Mouse (Mus musculus): ENCODE measurements around the gene Lypd3. TPM values are rescaled to one million over a fixed set of nuclear protein-coding genes. Genes with fewer than 3 reads are reported as not detected.

Lypd3 gene
- polyA plus RNA-seq, 1 experiment from 2014 or later, result 0.36 TPM

DNA sequence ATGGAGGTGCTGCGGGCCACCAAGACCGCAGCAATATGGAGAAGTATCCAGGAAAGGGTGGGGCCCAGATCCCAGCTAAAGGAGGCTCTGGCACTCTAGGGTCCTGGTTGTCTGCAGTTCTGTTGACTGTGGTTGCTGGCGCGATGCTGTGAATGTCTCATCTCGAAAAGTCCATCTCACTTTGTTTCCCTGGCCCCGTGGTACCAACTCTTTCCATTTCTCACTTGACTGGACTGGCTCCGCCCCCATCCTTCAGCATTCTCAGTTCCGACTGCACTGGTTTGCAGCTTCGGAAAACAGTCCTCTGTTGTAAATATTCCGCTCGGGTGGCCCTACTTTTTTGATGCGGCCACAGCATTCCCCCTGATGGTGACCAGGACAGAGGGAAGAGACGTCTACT is 4.1 kb downstream of the Lypd3 start:
- Histone ChIP-seq H3K9ac (ENCODE audit: low read depth, low read length) (no peak overlapping the region), H3K27me3 (ENCODE audit: control insufficient read depth, insufficient read depth, low read depth, low read length) (peaks cover 37% of the 10 kb centered on the region), H3K36me3 (ENCODE audit: control insufficient read depth, insufficient read depth, low read length) (no peaks in the 10 kb centered on the region), H3K4me3 (ENCODE audit: low read depth, low read length) (no peak overlapping the region), H3K9me3 (replicated peaks; ENCODE audit: control insufficient read depth, low read length, poor library complexity, severe bottlenecking) (no peaks in the 10 kb centered on the region), H3K4me2 (ENCODE audit: low read length) (no peak overlapping the region), H3K4me1 (ENCODE audit: control insufficient read depth, insufficient read depth, low read length) (peaks cover 13% of the 10 kb centered on the region), H3K27ac (ENCODE audit: low read length) (no peak overlapping the region)
- no peak for ATAC-seq
- 63% methylated on average over 13 of the region's 13 CpGs for WGBS

DNA sequence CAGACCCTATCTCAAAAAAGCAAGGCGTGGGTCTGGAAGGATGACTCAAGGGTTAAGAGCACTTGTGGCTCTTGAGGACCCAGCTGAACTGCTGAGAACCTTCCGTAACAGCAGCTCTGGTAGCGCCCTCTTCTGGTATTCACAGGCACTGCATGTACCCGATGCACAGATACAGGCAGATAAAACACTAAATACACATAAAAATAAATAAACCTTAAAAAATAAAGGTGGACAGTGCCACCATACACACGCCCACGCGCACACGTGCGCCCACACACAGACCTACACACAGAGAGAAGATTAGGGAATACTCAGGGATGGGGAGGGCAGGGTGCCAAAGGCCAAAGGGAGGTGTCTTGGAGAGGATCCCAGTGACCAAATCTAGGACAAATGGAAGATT is 6.1 kb downstream of the Lypd3 start:
- H3K9ac ChIP-seq (ENCODE audit: low read depth, low read length), result no peak overlapping the region
- no peak for ATAC-seq
- H3K4me1 ChIP-seq (ENCODE audit: control insufficient read depth, insufficient read depth, low read length), result peaks cover 10% of the 10 kb centered on the region; the same call in 1 of the 2 replicates
- H3K27ac ChIP-seq (ENCODE audit: low read length), result no peak overlapping the region
- peaks cover 22% of the 10 kb centered on the region for H3K27me3 ChIP-seq (ENCODE audit: control insufficient read depth, insufficient read depth, low read depth, low read length)
- H3K36me3 ChIP-seq (ENCODE audit: control insufficient read depth, insufficient read depth, low read length), result no peaks in the 10 kb centered on the region
- no peak overlapping the region for H3K4me2 ChIP-seq (ENCODE audit: low read length)
- H3K9me3 ChIP-seq (replicated peaks; ENCODE audit: control insufficient read depth, low read length, poor library complexity, severe bottlenecking), result no peaks in the 10 kb centered on the region
- H3K4me3 ChIP-seq (ENCODE audit: low read depth, low read length), result no peak overlapping the region
- 5% methylated on average over 9 of the region's 9 CpGs for WGBS

DNA sequence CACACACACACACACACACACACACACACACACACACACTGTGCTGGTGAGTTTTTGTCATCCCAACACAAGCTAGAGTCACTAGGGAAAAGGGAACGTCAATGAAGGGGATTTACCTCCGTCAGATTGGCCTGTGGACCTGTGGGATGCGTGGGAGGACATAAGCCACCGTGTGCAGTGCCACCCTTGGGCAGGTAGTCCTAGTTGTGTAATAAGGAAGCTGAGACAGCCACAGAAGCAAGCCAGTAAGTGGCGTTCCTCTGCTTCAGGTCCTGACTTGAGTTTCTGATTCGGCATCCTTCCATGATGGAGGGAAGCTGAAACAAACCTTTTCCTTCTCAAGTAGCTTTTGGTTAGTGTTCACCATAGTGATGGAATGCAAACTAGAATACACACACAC is 8.1 kb downstream of the Lypd3 start:
- WGBS, result 86% methylated on average over 6 of the region's 6 CpGs
- peaks cover 7% of the 10 kb centered on the region for H3K27me3 ChIP-seq (ENCODE audit: control insufficient read depth, insufficient read depth, low read depth, low read length)
- H3K27ac ChIP-seq (ENCODE audit: low read length), result no peak overlapping the region
- no peak overlapping the region for H3K9ac ChIP-seq (ENCODE audit: low read depth, low read length)
- no peak for ATAC-seq
- H3K36me3 ChIP-seq (ENCODE audit: control insufficient read depth, insufficient read depth, low read length), result no peaks in the 10 kb centered on the region
- H3K4me2 ChIP-seq (ENCODE audit: low read length), result no peak overlapping the region
- no peak overlapping the region for H3K4me3 ChIP-seq (ENCODE audit: low read depth, low read length)
- H3K4me1 ChIP-seq (ENCODE audit: control insufficient read depth, insufficient read depth, low read length), result no peaks in the 10 kb centered on the region
- H3K9me3 ChIP-seq (replicated peaks; ENCODE audit: control insufficient read depth, low read length, poor library complexity, severe bottlenecking), result no peaks in the 10 kb centered on the region

DNA sequence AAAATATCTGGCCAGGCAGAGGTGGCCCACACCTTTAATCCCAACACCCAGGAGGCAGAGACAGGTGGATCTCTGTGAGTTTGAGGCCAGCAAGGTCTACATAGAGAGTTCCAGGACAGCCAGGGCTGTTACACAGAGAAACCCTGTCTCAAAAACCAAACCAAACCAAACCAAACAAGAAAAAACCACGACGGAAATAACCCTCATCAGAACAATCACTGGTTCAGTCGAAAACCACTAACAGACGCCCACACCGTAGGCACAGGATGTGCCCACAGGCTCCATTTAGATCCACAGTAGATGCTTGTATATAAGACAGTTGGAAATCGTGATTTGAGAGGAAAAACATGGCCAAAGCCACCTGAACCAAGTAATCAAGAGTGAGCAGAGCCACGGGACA is 8.6 kb downstream of the Lypd3 start:
- Histone ChIP-seq H3K4me2 (ENCODE audit: low read length) (no peak overlapping the region), H3K9me3 (replicated peaks; ENCODE audit: control insufficient read depth, low read length, poor library complexity, severe bottlenecking) (no peaks in the 10 kb centered on the region), H3K9ac (ENCODE audit: low read depth, low read length) (no peak overlapping the region), H3K4me3 (ENCODE audit: low read depth, low read length) (no peak overlapping the region), H3K36me3 (ENCODE audit: control insufficient read depth, insufficient read depth, low read length) (no peaks in the 10 kb centered on the region), H3K27me3 (ENCODE audit: control insufficient read depth, insufficient read depth, low read depth, low read length) (peaks cover 6% of the 10 kb centered on the region; the same call in 1 of the 2 replicates), H3K27ac (ENCODE audit: low read length) (no peak overlapping the region), H3K4me1 (ENCODE audit: control insufficient read depth, insufficient read depth, low read length) (no peaks in the 10 kb centered on the region)
- 73% methylated on average over 7 of the region's 7 CpGs for WGBS
- no peak for ATAC-seq

DNA sequence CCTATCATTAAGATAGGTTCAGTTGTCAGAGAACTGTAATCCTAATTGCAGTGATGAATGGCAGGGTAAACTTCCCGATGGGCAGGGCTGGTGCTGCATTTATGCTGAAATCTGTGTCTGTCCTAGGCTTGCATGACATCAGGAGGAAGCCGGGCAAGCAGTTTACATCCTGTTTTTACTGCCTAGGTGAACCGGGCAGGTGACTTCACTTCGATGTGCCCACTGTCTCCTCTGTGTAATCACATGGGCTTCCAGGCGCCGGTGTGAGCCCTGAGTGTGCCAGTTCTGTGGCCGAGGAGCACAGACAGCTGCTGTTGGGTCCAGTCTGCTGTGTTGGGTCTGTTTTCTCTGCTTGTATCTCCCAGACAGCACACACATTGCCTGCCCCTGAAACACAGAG is 10.1 kb downstream of the Lypd3 start:
- no peak overlapping the region for H3K27ac ChIP-seq (ENCODE audit: low read length)

DNA sequence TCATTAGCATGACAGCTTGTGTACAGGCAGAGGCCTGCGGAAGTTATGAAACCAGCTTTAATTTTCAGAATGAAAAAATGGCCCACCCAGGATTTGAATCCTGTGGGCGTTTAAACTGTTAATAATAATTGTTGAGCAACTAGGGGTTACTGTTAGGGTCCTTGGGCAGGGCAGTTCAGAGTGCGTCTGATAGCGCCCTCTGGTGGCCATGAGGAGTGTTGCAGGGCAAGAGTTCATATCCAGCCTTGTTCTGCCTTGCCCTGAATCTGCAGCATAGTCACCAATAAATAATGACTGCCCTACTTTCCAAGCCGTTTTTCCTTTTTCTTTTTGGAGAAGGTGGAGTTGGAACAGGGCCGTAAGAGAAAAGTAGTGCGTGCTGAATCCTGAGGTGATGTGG is 17.3 kb downstream of the Lypd3 start:
- 20% methylated on average over 7 of the region's 7 CpGs for WGBS
- Histone ChIP-seq H3K9ac (ENCODE audit: low read depth, low read length) (no peak overlapping the region), H3K36me3 (ENCODE audit: control insufficient read depth, insufficient read depth, low read length) (no peaks in the 10 kb centered on the region)

More for the DNA sequence above, 10.1 kb downstream of the Lypd3 start:
- Histone ChIP-seq H3K4me1 (ENCODE audit: control insufficient read depth, insufficient read depth, low read length) (no peaks in the 10 kb centered on the region), H3K9ac (ENCODE audit: low read depth, low read length) (no peak overlapping the region), H3K27me3 (ENCODE audit: control insufficient read depth, insufficient read depth, low read depth, low read length) (no peaks in the 10 kb centered on the region), H3K4me3 (ENCODE audit: low read depth, low read length) (no peak overlapping the region), H3K36me3 (ENCODE audit: control insufficient read depth, insufficient read depth, low read length) (no peaks in the 10 kb centered on the region), H3K9me3 (replicated peaks; ENCODE audit: control insufficient read depth, low read length, poor library complexity, severe bottlenecking) (no peaks in the 10 kb centered on the region), H3K4me2 (ENCODE audit: low read length) (no peak overlapping the region)
- ATAC-seq, result no peak
- WGBS, result 82% methylated on average over 7 of the region's 7 CpGs

DNA sequence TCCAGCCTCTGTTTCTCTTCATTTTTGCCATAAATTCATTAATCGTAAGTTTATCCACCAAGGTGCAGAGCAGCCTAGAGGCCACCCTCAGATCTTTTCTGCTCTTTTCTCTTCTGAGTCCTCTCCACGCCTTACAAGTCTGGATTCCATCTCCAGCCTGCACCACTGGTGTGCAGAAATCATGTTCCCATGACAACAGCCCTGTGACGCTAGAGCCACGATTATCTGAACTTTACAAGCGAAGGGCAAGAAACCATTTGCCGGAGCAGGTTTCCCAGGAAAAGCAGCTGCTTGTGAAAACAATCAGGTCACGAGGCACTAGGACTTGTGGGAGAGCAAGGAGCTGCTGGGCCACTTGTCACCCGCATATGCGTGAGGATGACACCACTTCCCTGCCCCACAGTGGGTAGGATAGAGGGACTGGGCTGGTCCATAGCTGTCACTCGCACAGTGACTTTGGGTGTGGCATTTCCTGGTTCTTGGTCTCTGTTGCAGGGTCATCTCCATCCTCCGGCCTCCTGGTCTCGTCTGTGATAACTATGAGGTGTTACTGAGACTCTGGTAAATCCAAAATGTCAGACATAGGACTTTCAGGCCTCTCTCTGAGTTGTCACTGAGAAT is 23.5 kb downstream of the Lypd3 start:
- WGBS, result 58% methylated on average over 12 of the region's 12 CpGs
- no peak overlapping the region for H3K27ac ChIP-seq (ENCODE audit: low read length)
- no peaks in the 10 kb centered on the region for H3K36me3 ChIP-seq (ENCODE audit: control insufficient read depth, insufficient read depth, low read length)
- H3K4me1 ChIP-seq (ENCODE audit: control insufficient read depth, insufficient read depth, low read length), result no peaks in the 10 kb centered on the region
- peak; percentile 68; the same call in 1 of the 2 replicates for ATAC-seq
- H3K4me3 ChIP-seq (ENCODE audit: low read depth, low read length), result no peak overlapping the region
- no peaks in the 10 kb centered on the region for H3K27me3 ChIP-seq (ENCODE audit: control insufficient read depth, insufficient read depth, low read depth, low read length)
- H3K9me3 ChIP-seq (replicated peaks; ENCODE audit: control insufficient read depth, low read length, poor library complexity, severe bottlenecking), result no peaks in the 10 kb centered on the region
- H3K4me2 ChIP-seq (ENCODE audit: low read length), result no peak overlapping the region
- peak overlapping the region; percentile 5; the same call in 1 of the 2 replicates for H3K9ac ChIP-seq (ENCODE audit: low read depth, low read length)

More for the DNA sequence above, 17.3 kb downstream of the Lypd3 start:
- Histone ChIP-seq H3K4me3 (ENCODE audit: low read depth, low read length) (no peak overlapping the region), H3K4me1 (ENCODE audit: control insufficient read depth, insufficient read depth, low read length) (no peaks in the 10 kb centered on the region), H3K9me3 (replicated peaks; ENCODE audit: control insufficient read depth, low read length, poor library complexity, severe bottlenecking) (no peaks in the 10 kb centered on the region), H3K4me2 (ENCODE audit: low read length) (no peak overlapping the region), H3K27ac (ENCODE audit: low read length) (no peak overlapping the region), H3K27me3 (ENCODE audit: control insufficient read depth, insufficient read depth, low read depth, low read length) (no peaks in the 10 kb centered on the region)
- no peak for ATAC-seq

DNA sequence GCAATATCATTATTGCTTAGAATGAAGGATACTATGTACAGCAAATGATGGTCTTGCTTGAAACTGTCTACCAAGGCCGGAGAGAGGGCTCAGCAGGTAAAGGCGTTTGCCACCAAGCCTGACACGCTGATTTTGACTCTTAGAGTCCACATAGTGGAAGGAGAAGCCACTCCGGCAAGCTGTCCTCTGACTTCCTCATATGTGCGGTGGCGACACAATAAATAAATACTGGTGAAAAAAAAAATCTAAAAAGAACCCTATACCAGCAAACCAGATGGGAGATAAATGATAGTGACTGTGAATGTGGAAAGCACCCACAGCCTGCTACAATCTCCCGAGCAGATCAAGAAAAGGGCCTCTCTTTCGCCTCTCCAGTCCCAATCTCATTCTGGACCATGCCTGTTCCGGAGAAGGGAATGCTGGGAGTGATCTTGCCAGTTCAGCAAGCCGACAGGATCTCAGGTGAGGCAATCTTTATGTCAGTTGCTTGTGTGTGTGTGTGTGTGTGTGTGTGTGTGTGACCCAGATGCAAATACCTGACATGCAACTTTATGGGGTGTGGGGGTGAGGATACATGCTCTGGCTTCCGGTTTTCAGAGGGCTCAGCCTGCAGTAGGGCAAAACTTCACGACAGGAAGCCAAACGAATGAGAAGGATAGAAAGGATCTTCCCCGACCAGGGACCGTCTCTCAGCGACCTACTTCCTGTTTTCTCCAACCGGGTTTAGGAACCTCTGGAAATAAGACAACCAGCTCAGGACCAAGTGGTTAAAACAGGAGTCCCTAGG is 25.0 kb downstream of the Lypd3 start:
- no peak overlapping the region for H3K27ac ChIP-seq (ENCODE audit: low read length)
- H3K27me3 ChIP-seq (ENCODE audit: control insufficient read depth, insufficient read depth, low read depth, low read length), result no peaks in the 10 kb centered on the region
- no peak overlapping the region for H3K4me2 ChIP-seq (ENCODE audit: low read length)
- no peak overlapping the region for H3K9ac ChIP-seq (ENCODE audit: low read depth, low read length)
- 81% methylated on average over 17 of the region's 17 CpGs for WGBS
- H3K36me3 ChIP-seq (ENCODE audit: control insufficient read depth, insufficient read depth, low read length), result no peaks in the 10 kb centered on the region
- H3K9me3 ChIP-seq (replicated peaks; ENCODE audit: control insufficient read depth, low read length, poor library complexity, severe bottlenecking), result no peaks in the 10 kb centered on the region
- no peaks in the 10 kb centered on the region for H3K4me1 ChIP-seq (ENCODE audit: control insufficient read depth, insufficient read depth, low read length)
- no peak for ATAC-seq
- H3K4me3 ChIP-seq (ENCODE audit: low read depth, low read length), result no peak overlapping the region

DNA sequence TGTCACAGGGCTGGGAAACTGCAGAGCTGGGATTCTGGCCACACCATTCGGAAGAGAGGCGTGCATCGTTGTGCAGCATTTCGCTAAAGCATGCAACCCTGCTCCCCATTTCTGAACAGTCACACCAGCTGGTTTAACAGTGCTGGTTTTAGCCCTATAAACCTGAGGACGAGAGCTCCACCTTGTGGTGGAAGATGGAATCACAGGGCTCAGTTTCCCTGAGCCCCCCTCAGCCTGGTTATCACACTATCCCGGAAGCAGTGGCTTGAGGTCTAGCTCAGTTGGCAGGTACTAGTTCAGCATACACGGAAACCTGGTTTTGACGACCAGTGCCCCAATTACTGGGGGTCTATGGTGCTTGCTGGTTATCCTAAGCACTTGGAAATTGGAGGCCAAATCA is 26.2 kb downstream of the Lypd3 start:
- Histone ChIP-seq H3K27ac (ENCODE audit: low read length) (no peak overlapping the region), H3K9me3 (replicated peaks; ENCODE audit: control insufficient read depth, low read length, poor library complexity, severe bottlenecking) (no peaks in the 10 kb centered on the region), H3K36me3 (ENCODE audit: control insufficient read depth, insufficient read depth, low read length) (no peaks in the 10 kb centered on the region), H3K4me3 (ENCODE audit: low read depth, low read length) (no peak overlapping the region), H3K9ac (ENCODE audit: low read depth, low read length) (no peak overlapping the region), H3K4me2 (ENCODE audit: low read length) (no peak overlapping the region), H3K4me1 (ENCODE audit: control insufficient read depth, insufficient read depth, low read length) (no peaks in the 10 kb centered on the region), H3K27me3 (ENCODE audit: control insufficient read depth, insufficient read depth, low read depth, low read length) (no peaks in the 10 kb centered on the region)
- peak; percentile 73 for ATAC-seq
- 15% methylated on average over 8 of the region's 8 CpGs for WGBS
